Mouse (Mus musculus) bone marrow macrophage, adult 2 months (primary cell): ENCODE data around the gene Hnf4a. TPM values are rescaled to one million over a fixed set of nuclear protein-coding genes. Genes with fewer than 3 reads are reported as not detected.
"Not testable (repeated sequence)": the region's sequence is repeated elsewhere in the genome, so short reads cannot be mapped to it uniquely, and the experiment has no call there.

Source experiments
- H3K27ac ChIP-seq: 2 replicates; pipeline ENCODE4 v1.5.1; 2012; ENCODE audit warnings: low read depth, low read length; ENCODE audit not compliant: insufficient read depth
- H3K4me1 ChIP-seq: 2 replicates; pipeline ENCODE4 v1.6.1; 2012; ENCODE audit warnings: low read length; ENCODE audit not compliant: control insufficient read depth, insufficient read depth
- H3K4me3 ChIP-seq: 2 replicates; pipeline ENCODE4 v1.5.1; 2012; ENCODE audit warnings: mild to moderate bottlenecking, low read length, moderate library complexity; ENCODE audit not compliant: insufficient read depth
- CTCF ChIP-seq: IDR thresholded peaks from 2 replicates; pipeline ENCODE4 v1.5.1; 2012; ENCODE audit warnings: low read depth, mild to moderate bottlenecking, low read length, moderate library complexity
- POLR2A ChIP-seq: IDR thresholded peaks from 2 replicates; pipeline ENCODE4 v1.6.1; 2012; ENCODE audit warnings: mild to moderate bottlenecking, low read depth, low read length, borderline replicate concordance
- polyA plus RNA-seq: library from polyadenylated mRNA; stranded (reverse); fragments of >200 nt; gene quantifications from 2 replicates; pipeline ENCODE4 v1.2.4, GENCODE M21; 2012; ENCODE audit not compliant: missing spikeins, insufficient read depth, insufficient read length

The Hnf4a gene
- polyA plus RNA-seq, 1 experiment: not detected

DNA sequence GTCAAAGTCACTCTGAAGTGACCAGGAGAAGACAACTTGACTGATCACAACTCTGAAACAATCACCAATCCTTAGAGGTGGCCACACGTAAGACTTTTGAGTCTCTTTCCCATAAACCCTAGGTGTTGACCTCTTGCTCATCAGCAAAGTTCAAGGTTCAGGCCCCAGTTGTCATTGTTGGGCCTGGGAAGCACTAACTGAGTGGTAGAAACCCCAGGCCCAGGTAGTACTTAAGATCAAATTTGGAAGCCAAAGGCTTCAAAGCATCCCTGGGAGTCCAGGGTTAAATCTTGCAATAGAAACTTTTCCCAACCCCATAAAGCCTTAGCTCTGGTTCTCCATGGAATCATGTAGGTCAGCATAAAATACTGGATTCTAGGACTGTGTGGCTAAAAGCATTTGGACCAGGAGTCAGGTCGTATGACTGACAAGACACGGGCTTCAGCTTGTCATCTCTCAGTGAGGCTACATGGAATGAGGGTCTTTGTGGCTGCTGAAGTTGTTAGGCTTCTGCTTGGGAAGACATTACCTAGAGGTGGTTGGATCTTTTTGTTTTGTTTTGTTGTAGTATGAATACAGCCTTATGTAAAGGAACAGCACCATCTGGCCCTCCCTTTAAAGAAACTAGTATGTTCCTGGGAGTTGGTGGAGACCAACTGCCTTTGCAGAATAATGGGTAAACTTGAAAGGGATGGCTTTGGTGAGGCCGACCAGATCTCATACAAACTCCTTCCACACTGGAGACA lies 109.5 kb downstream of the Hnf4a start:
- TF ChIP-seq POLR2A: no peak
- TF ChIP-seq CTCF: no peak
- no peak overlapping the region for H3K4me3 ChIP-seq
- no peaks in the 10 kb centered on the region for H3K4me1 ChIP-seq
- no peak overlapping the region for H3K27ac ChIP-seq

GRCm38 (mm10) chr2:163616652-163617227 lies 110.1 kb downstream of the Hnf4a start:
- Histone ChIP-seq H3K4me1 (no peaks in the 10 kb centered on the region), H3K27ac (no peak overlapping the region), H3K4me3 (no peak overlapping the region)
- TF ChIP-seq CTCF (no peak), POLR2A (no peak)

GRCm38 (mm10) chr2:163617232-163617863 lies 110.7 kb downstream of the Hnf4a start:
- TF ChIP-seq POLR2A (no peak), CTCF (no peak)
- H3K4me1 ChIP-seq: no peaks in the 10 kb centered on the region
- H3K27ac ChIP-seq: no peak overlapping the region
- no peak overlapping the region for H3K4me3 ChIP-seq

DNA sequence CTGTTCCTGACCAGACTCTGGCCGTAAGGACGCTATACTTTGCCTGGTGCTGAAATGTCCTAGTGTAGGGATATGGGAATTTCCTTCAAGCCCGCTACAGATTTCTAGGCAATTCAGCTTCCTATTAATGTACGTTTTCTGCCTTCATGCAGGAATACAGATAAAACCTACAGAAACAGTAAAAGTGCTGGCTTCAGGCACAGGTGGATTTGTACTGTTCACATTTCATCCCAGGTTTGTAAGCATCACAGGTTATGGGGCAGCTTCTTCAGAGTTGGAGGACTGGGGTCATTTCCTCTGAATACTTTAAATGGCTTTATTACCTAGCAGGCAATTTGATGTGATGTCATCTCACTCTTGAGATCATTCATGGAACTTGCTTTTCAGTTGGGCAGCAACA lies 111.3 kb downstream of the Hnf4a start:
- Histone ChIP-seq H3K27ac (no peak overlapping the region), H3K4me3 (no peak overlapping the region), H3K4me1 (no peaks in the 10 kb centered on the region)
- TF ChIP-seq CTCF (no peak), POLR2A (no peak)

- Histone ChIP-seq H3K27ac (no peak overlapping the region), H3K4me3 (no peak overlapping the region), H3K4me1 (no peaks in the 10 kb centered on the region)
- TF ChIP-seq CTCF (no peak), POLR2A (no peak)
Observed at GRCm38 (mm10) chr2:163620451-163620850, 113.8 kb downstream of the Hnf4a start.

DNA sequence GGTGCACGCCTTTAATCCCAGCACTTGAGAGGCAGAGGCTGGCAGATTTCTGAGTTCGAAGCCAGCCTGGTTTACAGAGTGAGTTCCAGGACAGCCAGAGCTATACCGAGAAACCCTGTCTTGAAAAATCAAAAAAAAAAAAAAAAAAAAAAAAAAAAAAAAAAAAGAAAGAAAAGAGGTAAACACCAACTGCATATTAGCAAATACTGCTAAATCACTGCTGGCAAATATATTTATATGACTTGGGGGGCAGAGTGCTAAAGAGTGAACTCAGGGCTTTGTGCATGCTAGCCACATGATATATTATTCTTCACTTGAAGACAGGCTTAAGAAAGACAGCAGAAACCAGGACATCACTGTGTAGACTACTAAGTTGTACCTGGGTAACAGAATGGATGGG lies 114.8 kb downstream of the Hnf4a start:
- not testable (repeated sequence) for H3K27ac ChIP-seq, H3K4me3 ChIP-seq, H3K4me1 ChIP-seq

Other genes starting within 250 kb of the Hnf4a start
- not detected in 2 replicates for gene Jph2, start 108.8 kb upstream of the Hnf4a start, polyA plus RNA-seq
- gene Oser1, start 82.1 kb upstream of the Hnf4a start, polyA plus RNA-seq: 68.5 and 74.8 TPM in 2 replicates
- 0.63 and 0.89 TPM in 2 replicates for gene Gdap1l1, start 68.3 kb upstream of the Hnf4a start, polyA plus RNA-seq
- 2.0 and 2.6 TPM in 2 replicates for gene Fitm2, start 34.2 kb upstream of the Hnf4a start, polyA plus RNA-seq
- not detected in 2 replicates for gene R3hdml, start 14.5 kb upstream of the Hnf4a start, polyA plus RNA-seq
- 8.5 and 13.2 TPM in 2 replicates for gene Ttpal, start 95.5 kb downstream of the Hnf4a start, polyA plus RNA-seq
- gene Serinc3, start 138.3 kb downstream of the Hnf4a start, polyA plus RNA-seq: 1,486 and 1,613 TPM in 2 replicates
- 83.8 and 87.8 TPM in 2 replicates for gene Pkig, start 151.6 kb downstream of the Hnf4a start, polyA plus RNA-seq
- 3.3 and 5.3 TPM in 2 replicates for gene Ada, start 243.4 kb downstream of the Hnf4a start, polyA plus RNA-seq